Mouse (Mus musculus): Measurements from ENCODE around the gene Slamf9.

DNA sequence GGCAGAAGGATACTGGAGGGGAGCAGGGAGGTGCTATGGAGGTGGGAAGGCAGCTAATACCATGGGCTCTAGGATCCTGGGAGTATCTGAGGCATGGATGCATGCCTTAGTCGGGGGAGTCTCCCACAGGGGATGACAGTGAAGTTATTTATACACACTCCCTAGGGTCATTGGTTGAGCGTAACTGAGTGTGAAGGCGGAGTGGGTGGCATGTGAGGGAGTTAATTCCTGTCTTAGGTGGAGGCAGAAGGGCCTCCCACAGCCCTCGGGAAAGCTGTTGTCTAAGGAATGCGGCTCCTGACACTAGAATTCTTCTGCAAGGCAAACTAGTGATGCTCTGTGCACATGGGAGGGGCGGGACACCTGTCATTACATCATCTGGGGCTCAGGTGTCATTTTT is 38.4 kb upstream of the Slamf9 start:
- TF ChIP-seq CTCF (IDR thresholded peaks at IDR 0.05) = no peak
- no peak for TF ChIP-seq EP300 (IDR thresholded peaks at IDR 0.05)

All from lung, postnatal 0 days (tissue).